Mouse (Mus musculus) right cerebral cortex, postnatal 10 days (tissue): ENCODE data around the gene Cnot1.
"Not testable (repeated sequence)": the region's sequence is repeated elsewhere in the genome, so short reads cannot be mapped to it uniquely, and the experiment has no call there.

ENCODE experiments used
- DNase-seq, 2 experiments: peaks; one replicate each; pipeline ENCODE4 v3.0.0; 2021; ENCODE audit warnings: low spot score in 2 of 2

Gene Cnot1

GRCm38 (mm10) chr8:95807331-95807843, at the start of gene Cnot1:
TSS of gene Cnot1 (minus strand) at chr8:95807464.
- peak; percentile 99 to 100 for DNase-seq

- DNase-seq: no peak
Observed at GRCm38 (mm10) chr8:95854174-95854573, 46.9 kb upstream of the Cnot1 start.

GRCm38 (mm10) chr8:95853102-95853843, 46.0 kb upstream of the Cnot1 start, which contains the start of gene Slc38a7:
TSS of gene Slc38a7 (minus strand) at chr8:95853539.
- DNase-seq: peak; percentile 85 to 94

- peak in 1 of 2 experiments; percentile 40 for DNase-seq
Observed at GRCm38 (mm10) chr8:95852290-95852689, 45.0 kb upstream of the Cnot1 start.

- DNase-seq: no peak
Observed at GRCm38 (mm10) chr8:95850326-95850725, 43.1 kb upstream of the Cnot1 start.

- DNase-seq: no peak
Observed at GRCm38 (mm10) chr8:95848734-95849464, 41.6 kb upstream of the Cnot1 start.

- peak in 1 of 2 experiments; percentile 36 for DNase-seq
Observed at GRCm38 (mm10) chr8:95848061-95848551, 40.8 kb upstream of the Cnot1 start.

GRCm38 (mm10) chr8:95845026-95845425, 37.8 kb upstream of the Cnot1 start:
- DNase-seq: peak in 1 of 2 experiments; percentile 15

GRCm38 (mm10) chr8:95843968-95844367, 36.7 kb upstream of the Cnot1 start:
- DNase-seq: peak in 1 of 2 experiments; percentile 14

GRCm38 (mm10) chr8:95841436-95841835, 34.2 kb upstream of the Cnot1 start:
- DNase-seq: peak in 1 of 2 experiments; percentile 20

GRCm38 (mm10) chr8:95839289-95839688, 32.0 kb upstream of the Cnot1 start:
- no peak for DNase-seq

- no peak for DNase-seq
Observed at GRCm38 (mm10) chr8:95837266-95837665, 30.0 kb upstream of the Cnot1 start.

- no peak for DNase-seq
Observed at GRCm38 (mm10) chr8:95835891-95836290, 28.6 kb upstream of the Cnot1 start.

GRCm38 (mm10) chr8:95833435-95833984, 26.2 kb upstream of the Cnot1 start:
- peak in 1 of 2 experiments; percentile 28 for DNase-seq

GRCm38 (mm10) chr8:95832603-95833434, 25.6 kb upstream of the Cnot1 start:
- peak; percentile 88 to 91 for DNase-seq

GRCm38 (mm10) chr8:95830144-95830543, 22.9 kb upstream of the Cnot1 start:
- no peak for DNase-seq

GRCm38 (mm10) chr8:95825162-95825561, 17.9 kb upstream of the Cnot1 start, which contains the start of gene Sap18b:
TSS of gene Sap18b (plus strand) at chr8:95825346.
- DNase-seq: not testable (repeated sequence)

- no peak for DNase-seq
Observed at GRCm38 (mm10) chr8:95822699-95823098, 15.4 kb upstream of the Cnot1 start.

GRCm38 (mm10) chr8:95822096-95822495, 14.8 kb upstream of the Cnot1 start:
- no peak for DNase-seq

- no peak for DNase-seq
Observed at GRCm38 (mm10) chr8:95821266-95821665, 14.0 kb upstream of the Cnot1 start.

- no peak for DNase-seq
Observed at GRCm38 (mm10) chr8:95818211-95818610, 10.9 kb upstream of the Cnot1 start.
